Mouse (Mus musculus): ENCODE results near the gene Limk2. TPM values are rescaled to one million over a fixed set of nuclear protein-coding genes. Genes with fewer than 3 reads are reported as not detected.

Limk2 gene
- polyA plus RNA-seq, 1 experiment from 2014 or later = 62.0 TPM

- ATAC-seq = no peak
- TF ChIP-seq CTCF (IDR thresholded peaks at IDR 0.05) (peak; percentile 46), EP300 (IDR thresholded peaks at IDR 0.05) (no peak)
- peaks cover 13% of the 10 kb centered on the region for H3K4me1 ChIP-seq (ENCODE audit: insufficient read depth, low read depth, low read length)
- DNase-seq (ENCODE audit: low spot score) = no peak
- H3K4me2 ChIP-seq (replicated peaks; ENCODE audit: low read depth, low read length) = no peak overlapping the region
- peaks cover 34% of the 10 kb centered on the region for H3K36me3 ChIP-seq (ENCODE audit: insufficient read depth, low read length)
- H3K9me3 ChIP-seq (ENCODE audit: low read length) = no peaks in the 10 kb centered on the region
- H3K27me3 ChIP-seq (replicated peaks; ENCODE audit: insufficient read depth, low read length) = no peaks in the 10 kb centered on the region
- H3K4me3 ChIP-seq (ENCODE audit: low read depth, low read length) = no peak overlapping the region
- no peak overlapping the region for H3K9ac ChIP-seq (replicated peaks; ENCODE audit: low read depth)
- H3K27ac ChIP-seq (ENCODE audit: low read length) = no peak overlapping the region
- 56% methylated on average over 18 of the region's 18 CpGs for WGBS
Observed at GRCm38 (mm10) chr11:3352990-3353585, 55.9 kb downstream of the Limk2 start.

- Histone ChIP-seq H3K9me3 (ENCODE audit: low read length) (no peaks in the 10 kb centered on the region), H3K4me3 (ENCODE audit: low read depth, low read length) (no peak overlapping the region), H3K9ac (replicated peaks; ENCODE audit: low read depth) (no peak overlapping the region), H3K27ac (ENCODE audit: low read length) (no peak overlapping the region), H3K27me3 (replicated peaks; ENCODE audit: insufficient read depth, low read length) (no peaks in the 10 kb centered on the region), H3K4me1 (ENCODE audit: insufficient read depth, low read depth, low read length) (peaks cover 13% of the 10 kb centered on the region), H3K4me2 (replicated peaks; ENCODE audit: low read depth, low read length) (no peak overlapping the region), H3K36me3 (ENCODE audit: insufficient read depth, low read length) (peaks cover 27% of the 10 kb centered on the region)
- ATAC-seq (no peak), DNase-seq (ENCODE audit: low spot score) (no peak)
- no peak for TF ChIP-seq EP300 (IDR thresholded peaks at IDR 0.05)
- TF ChIP-seq CTCF (IDR thresholded peaks at IDR 0.05) = no peak
- WGBS = 95% methylated on average over 9 of the region's 9 CpGs
Observed at GRCm38 (mm10) chr11:3352131-3352530, 56.9 kb downstream of the Limk2 start.

GRCm38 (mm10) chr11:3349343-3349695 is 59.7 kb downstream of the Limk2 start:
- Histone ChIP-seq H3K9me3 (ENCODE audit: low read length) (no peaks in the 10 kb centered on the region), H3K27ac (ENCODE audit: low read length) (peak overlapping the region; percentile 59; the same call in 1 of the 2 replicates), H3K4me3 (ENCODE audit: low read depth, low read length) (no peak overlapping the region), H3K4me2 (replicated peaks; ENCODE audit: low read depth, low read length) (no peak overlapping the region), H3K9ac (replicated peaks; ENCODE audit: low read depth) (no peak overlapping the region), H3K4me1 (ENCODE audit: insufficient read depth, low read depth, low read length) (peaks cover 13% of the 10 kb centered on the region), H3K36me3 (ENCODE audit: insufficient read depth, low read length) (peaks cover 27% of the 10 kb centered on the region), H3K27me3 (replicated peaks; ENCODE audit: insufficient read depth, low read length) (no peaks in the 10 kb centered on the region)
- TF ChIP-seq EP300 (IDR thresholded peaks at IDR 0.05) (no peak), CTCF (IDR thresholded peaks at IDR 0.05) (no peak)
- WGBS = 76% methylated on average over 4 of the region's 4 CpGs
- ATAC-seq (0 out of 2 replicates have a peak, but pooled peaks have one; percentile 2), DNase-seq (ENCODE audit: low spot score) (no peak)

GRCm38 (mm10) chr11:3348576-3349342 is 60.2 kb downstream of the Limk2 start:
- DNase-seq (ENCODE audit: low spot score) (peak; percentile 53), ATAC-seq (peak; percentile 52)
- 0 out of 2 replicates have a peak overlapping the region, but pooled peaks have one; percentile 16 for H3K9ac ChIP-seq (replicated peaks; ENCODE audit: low read depth)

GRCm38 (mm10) chr11:3347835-3348195 is 61.2 kb downstream of the Limk2 start:
- H3K36me3 ChIP-seq (ENCODE audit: insufficient read depth, low read length) = peaks cover 18% of the 10 kb centered on the region
- peaks cover 13% of the 10 kb centered on the region for H3K4me1 ChIP-seq (ENCODE audit: insufficient read depth, low read depth, low read length)
- TF ChIP-seq CTCF (IDR thresholded peaks at IDR 0.05) (no peak), EP300 (IDR thresholded peaks at IDR 0.05) (no peak)
- no peak overlapping the region for H3K4me2 ChIP-seq (replicated peaks; ENCODE audit: low read depth, low read length)
- 0 out of 2 replicates have a peak overlapping the region, but pooled peaks have one; percentile 51 for H3K27ac ChIP-seq (ENCODE audit: low read length)
- H3K9me3 ChIP-seq (ENCODE audit: low read length) = no peaks in the 10 kb centered on the region
- no peak for DNase-seq (ENCODE audit: low spot score)
- no peaks in the 10 kb centered on the region for H3K27me3 ChIP-seq (replicated peaks; ENCODE audit: insufficient read depth, low read length)
- ATAC-seq = no peak
- H3K9ac ChIP-seq (replicated peaks; ENCODE audit: low read depth) = no peak overlapping the region
- no peak overlapping the region for H3K4me3 ChIP-seq (ENCODE audit: low read depth, low read length)

More at GRCm38 (mm10) chr11:3348576-3349342, 60.2 kb downstream of the Limk2 start:
- Histone ChIP-seq H3K4me1 (ENCODE audit: insufficient read depth, low read depth, low read length) (peaks cover 13% of the 10 kb centered on the region), H3K36me3 (ENCODE audit: insufficient read depth, low read length) (peaks cover 23% of the 10 kb centered on the region), H3K27me3 (replicated peaks; ENCODE audit: insufficient read depth, low read length) (no peaks in the 10 kb centered on the region), H3K4me3 (ENCODE audit: low read depth, low read length) (no peak overlapping the region), H3K27ac (ENCODE audit: low read length) (peak overlapping the region; percentile 59), H3K9me3 (ENCODE audit: low read length) (no peaks in the 10 kb centered on the region), H3K4me2 (replicated peaks; ENCODE audit: low read depth, low read length) (no peak overlapping the region)
- WGBS = 24% methylated on average over 6 of the region's 6 CpGs
- TF ChIP-seq EP300 (IDR thresholded peaks at IDR 0.05) (no peak), CTCF (IDR thresholded peaks at IDR 0.05) (no peak)

- H3K9me3 ChIP-seq (ENCODE audit: low read length) = no peaks in the 10 kb centered on the region
- ATAC-seq (peak; percentile 79), DNase-seq (ENCODE audit: low spot score) (peak; percentile 92)
- 0 out of 2 replicates have a peak overlapping the region, but pooled peaks have one; percentile 51 for H3K27ac ChIP-seq (ENCODE audit: low read length)
- peaks cover 13% of the 10 kb centered on the region for H3K4me1 ChIP-seq (ENCODE audit: insufficient read depth, low read depth, low read length)
- 60% methylated on average over 12 of the region's 12 CpGs for WGBS
- peaks cover 17% of the 10 kb centered on the region for H3K36me3 ChIP-seq (ENCODE audit: insufficient read depth, low read length)
- no peak overlapping the region for H3K9ac ChIP-seq (replicated peaks; ENCODE audit: low read depth)
- no peak for TF ChIP-seq EP300 (IDR thresholded peaks at IDR 0.05)
- TF ChIP-seq CTCF (IDR thresholded peaks at IDR 0.05) = peak; percentile 90
- no peak overlapping the region for H3K4me3 ChIP-seq (ENCODE audit: low read depth, low read length)
- no peaks in the 10 kb centered on the region for H3K27me3 ChIP-seq (replicated peaks; ENCODE audit: insufficient read depth, low read length)
- no peak overlapping the region for H3K4me2 ChIP-seq (replicated peaks; ENCODE audit: low read depth, low read length)
Observed at GRCm38 (mm10) chr11:3347091-3347834, 61.7 kb downstream of the Limk2 start.
